Mouse (Mus musculus): ENCODE results near the gene Eif2ak4.

The Eif2ak4 gene

DNA sequence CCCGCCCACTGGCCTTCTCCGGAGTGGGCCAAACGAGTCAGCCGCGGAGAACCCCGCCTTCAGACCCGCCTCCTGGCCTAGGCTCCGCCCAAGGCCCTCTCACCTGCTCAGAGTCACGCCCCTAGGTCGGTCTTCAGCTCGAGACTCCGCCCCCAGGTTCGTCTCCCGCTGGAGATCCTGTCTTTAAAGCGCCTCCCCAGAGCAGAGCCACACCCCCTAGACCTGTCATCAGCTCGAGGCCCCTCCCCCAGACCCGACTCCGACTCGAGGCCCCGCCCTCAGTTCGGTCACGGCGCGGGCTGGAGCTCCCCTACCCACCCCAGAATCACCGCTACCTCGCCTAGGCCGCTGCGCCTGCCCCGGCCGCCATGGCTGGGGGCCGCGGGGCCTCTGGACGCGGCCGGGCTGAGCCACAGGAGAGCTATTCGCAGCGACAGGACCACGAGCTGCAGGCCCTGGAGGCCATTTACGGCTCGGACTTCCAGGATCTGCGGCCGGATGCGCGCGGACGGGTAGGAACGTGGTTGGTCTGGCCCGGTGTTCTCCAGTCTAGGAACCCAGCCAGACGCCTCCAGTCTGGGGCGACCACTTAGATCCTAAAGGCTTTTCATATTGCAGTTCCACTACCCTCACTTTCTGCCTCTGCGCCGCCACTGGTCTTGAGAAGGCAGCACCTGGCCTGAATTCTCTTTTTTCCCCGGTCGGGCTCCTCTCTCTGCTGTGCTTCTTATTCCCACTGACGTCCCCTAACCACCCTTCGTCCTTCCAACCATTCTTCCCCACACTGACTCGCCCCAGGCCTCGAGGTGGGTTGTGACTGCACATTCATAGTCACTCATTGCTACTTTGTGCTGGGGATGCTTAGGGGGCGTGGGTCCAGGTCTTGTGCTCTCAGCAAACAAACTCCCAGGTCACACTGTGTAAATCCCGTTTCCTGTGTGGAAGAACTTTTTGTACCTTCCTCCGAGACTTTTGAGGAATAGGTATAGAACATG lies at the start of gene Eif2ak4:
TSS of gene Eif2ak4 (plus strand) at position 278 of the 995 bp plus-strand sequence.
- DNase-seq (ENCODE audit: low read depth): peak; percentile 99

DNA sequence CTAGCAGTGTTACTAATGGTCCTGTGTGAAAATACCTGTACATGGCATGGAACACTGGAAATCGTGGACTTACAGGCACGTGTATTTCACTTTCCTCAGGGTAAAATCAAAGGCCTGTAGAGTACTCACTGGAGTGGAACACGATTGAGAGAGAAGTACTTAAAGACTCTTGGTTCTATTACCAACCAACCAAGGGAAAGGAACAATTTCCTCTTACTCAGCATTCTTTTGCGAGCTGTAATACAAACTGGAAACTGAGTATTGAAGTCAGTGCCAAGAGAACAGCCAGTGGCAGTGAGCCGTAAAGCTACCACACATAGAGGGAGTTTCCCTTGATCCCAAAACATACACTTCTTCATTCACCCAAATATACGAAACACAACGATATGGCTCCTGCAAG lies 47.1 kb upstream of the Eif2ak4 start:
- no peak for DNase-seq (ENCODE audit: low read depth)

DNA sequence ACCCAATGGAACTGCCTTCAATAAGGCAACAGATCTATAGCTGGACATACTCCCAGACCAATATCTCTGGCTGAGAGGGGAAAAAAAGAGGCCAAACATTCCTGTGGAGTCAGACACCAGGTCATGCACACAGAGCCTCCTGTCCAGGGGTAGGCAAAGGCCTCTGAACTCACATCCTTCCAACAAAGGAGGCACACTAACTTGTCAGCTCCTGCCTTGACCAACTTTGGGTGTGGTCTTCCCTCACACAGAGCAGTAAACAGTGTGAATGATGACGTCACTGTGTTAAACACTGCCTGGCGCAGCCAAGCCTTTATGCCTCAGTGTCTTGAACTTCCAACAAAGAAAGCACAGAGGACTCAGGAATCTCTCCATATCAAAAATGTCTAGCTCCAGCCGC lies 44.5 kb upstream of the Eif2ak4 start:
- DNase-seq (ENCODE audit: low read depth): no peak

DNA sequence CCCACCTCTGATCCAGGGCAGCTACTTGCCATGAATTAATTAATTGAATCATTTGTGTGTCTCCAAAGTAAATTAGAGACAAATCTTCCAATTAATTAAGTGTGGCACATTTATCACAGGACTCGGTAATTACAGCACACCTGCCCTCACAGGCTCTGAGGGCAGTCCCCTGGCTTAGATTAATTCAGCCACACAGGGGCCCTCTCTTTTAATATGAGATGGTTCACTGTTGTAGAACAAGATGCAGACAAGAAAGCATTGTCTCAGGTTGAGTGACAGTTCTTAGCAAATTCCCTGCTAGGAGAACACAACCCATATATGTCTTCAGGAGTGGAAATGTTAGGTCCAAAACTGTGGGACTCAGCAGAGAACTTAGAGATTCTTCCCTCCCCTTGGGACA lies 42.9 kb upstream of the Eif2ak4 start:
- no peak for DNase-seq (ENCODE audit: low read depth)

DNA sequence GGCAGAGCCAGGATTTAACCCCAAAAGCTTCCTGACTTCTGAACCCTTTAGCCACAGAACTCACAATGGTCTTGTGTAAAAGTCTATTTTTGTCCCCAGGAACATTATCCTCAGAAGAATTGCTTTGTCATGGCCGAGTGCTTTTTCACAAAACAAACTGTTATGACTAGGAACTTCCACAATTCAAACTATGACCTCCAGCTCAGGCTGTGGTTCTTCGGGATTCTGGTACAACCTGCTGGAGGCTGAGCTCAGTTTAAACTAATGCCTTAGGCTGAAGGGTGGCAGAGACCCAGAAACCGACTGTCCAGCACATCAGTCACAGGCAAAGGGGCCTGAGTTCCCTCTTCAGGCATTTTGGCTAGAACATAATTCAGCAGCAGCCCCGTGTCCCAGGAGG lies 34.9 kb upstream of the Eif2ak4 start:
- no peak for DNase-seq (ENCODE audit: low read depth)

DNA sequence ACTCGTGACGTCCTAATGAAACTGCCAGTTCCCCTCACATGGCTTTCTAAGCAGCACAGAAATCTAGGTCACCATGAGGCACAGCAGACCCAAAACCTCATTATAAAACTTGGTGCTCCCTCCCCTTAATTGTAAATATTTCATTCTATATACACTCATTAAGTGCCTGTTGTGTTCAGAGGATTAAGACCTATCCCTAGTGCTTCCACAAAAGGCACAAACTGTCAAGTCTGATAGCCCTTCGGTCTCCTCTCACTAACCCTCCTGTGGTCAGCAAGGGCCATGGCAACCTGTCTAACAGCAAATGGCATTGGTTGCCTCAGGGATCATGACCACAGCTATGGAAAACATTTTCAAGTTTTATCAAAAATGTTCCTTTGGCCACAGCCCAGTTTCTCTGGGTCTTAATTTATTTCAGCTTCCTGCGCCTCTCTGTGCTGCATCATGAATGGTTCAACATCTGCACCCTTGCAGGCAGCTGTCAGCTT lies 34.5 kb upstream of the Eif2ak4 start:
- no peak for DNase-seq (ENCODE audit: low read depth)

DNA sequence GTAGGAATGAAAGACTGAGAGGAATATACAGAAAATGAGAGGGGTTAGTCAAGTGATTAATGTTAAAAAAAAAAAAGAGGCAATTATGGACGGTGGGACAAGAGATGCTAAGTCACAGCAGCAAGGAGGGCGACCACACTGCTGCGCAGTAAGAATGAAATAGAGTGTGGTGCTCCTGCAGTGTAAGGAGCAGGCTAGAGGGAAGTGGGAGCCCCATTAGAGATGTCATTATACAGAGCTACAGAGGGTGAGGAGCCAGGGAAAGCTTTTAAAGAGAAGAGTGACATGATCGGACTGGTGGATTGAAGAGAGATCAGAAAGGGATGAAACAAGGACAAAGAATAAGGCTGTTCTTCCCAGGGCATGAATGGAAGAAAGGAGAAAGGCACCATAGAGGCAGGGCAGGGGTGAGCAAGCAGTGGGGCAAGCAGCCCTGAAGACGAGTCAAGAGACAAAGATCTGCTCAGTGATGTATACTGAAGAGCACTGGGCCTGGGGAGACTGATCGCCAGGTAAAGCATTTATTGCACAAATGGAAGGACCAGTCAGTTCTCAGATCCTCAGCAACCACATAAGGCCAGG lies 33.2 kb upstream of the Eif2ak4 start:
- DNase-seq (ENCODE audit: low read depth): no peak

DNA sequence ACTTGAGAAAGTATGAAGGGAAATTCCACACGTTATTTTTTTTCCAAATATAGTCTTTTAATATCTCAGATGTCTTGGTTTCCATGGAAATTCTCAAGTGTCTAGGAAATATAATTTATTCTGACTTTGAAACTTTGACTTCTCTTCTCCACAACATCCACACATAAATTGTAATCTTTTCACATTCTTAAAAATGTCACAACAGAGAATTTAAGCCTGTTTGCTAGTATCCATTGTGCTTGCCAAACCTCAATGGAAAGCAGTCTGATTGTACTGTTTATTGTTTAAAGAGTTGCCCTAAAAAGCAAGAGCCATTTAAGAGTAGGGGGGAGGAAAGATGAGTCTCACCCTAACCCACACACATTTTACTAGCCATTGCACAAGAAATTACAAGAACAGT lies 16.6 kb upstream of the Eif2ak4 start:
- DNase-seq (ENCODE audit: low read depth): no peak

DNA sequence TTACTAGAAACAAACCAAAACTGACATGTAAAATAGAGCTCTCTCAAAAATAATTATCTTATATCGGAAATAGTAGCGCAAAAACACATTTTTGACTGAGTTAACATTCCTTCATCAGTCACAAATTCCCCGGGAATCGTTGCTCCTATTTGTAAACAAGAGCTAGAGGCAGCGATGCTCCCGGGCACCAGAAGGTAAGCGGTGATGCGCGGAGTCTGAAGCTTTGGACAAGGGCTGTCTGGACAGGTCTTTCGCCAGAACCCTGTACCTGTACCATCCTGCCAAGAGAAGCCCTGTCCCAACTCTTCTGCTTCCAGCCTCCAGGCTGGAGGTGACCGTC lies 15.9 kb upstream of the Eif2ak4 start:
- no peak for DNase-seq (ENCODE audit: low read depth)

DNA sequence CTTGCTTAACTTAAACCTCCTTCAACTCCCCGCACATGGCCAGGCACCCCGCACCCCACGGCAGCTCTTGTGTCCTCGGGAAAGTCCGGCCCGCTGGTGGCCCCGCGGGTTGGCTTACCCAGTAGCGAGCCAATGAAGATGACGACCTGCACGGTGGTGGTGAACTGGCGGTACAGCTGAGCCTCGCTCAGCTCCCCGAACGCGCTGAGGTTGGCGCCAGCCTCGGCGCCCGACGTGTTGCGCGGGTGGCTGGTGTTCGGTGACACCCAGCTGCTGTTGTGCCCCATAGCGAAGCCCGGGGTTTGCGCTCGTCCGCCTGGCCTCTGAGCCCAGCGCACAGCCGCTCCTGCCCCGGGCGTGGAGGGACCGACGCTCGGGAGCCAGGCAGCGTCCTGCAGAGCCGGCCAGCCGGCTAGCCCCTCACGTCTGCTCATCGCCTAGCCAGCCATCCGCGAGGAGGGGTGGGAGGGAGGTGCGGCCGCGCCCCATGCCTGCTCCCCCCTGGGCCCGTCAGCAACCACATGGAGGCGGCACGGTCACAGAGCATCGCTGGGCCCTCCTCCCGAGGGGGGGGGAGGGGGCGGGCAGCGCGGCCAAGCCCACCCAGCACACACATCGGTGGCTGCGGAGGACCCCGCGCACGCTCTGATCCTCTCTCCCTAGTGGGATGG lies 15.4 kb upstream of the Eif2ak4 start, which contains the start of gene Gpr176:
TSS of gene Gpr176 (minus strand) at position 519 of the 671 bp plus-strand sequence.
- DNase-seq (ENCODE audit: low read depth): no peak

DNA sequence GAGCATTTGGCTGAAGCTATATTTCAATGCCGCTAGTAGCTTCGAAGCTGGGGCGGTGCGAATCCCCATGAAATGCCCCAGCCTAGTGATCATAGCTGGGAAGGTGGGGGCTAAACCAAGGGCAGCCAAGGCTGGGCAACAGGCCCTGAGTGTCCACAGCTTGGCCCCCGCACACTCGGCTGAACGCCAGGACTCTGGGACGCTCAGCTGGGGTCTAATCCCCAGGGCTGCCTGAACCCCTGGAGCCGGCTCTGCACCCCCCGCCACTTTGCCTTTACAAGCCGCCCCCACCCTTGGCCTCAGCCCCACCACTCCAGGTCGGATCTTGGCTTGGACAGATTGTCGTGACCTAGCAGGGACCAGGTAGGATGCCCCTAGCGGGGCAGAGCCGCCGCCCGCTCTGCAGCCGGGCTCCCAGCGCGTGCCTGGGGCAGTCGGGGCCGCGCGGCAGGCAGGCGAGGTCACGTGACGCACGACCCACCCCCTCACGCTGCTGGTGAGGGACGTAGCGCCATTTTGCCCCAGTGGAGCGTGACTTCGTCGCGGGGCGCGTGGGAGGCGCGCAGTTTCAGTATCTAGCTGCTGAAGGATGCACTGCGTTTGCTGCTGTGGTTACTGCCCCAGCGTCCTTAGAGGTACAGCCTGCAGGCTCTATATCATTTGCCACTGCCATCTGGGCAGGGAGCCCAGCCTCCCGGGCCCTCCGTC lies 14.7 kb upstream of the Eif2ak4 start:
- no peak for DNase-seq (ENCODE audit: low read depth)

DNA sequence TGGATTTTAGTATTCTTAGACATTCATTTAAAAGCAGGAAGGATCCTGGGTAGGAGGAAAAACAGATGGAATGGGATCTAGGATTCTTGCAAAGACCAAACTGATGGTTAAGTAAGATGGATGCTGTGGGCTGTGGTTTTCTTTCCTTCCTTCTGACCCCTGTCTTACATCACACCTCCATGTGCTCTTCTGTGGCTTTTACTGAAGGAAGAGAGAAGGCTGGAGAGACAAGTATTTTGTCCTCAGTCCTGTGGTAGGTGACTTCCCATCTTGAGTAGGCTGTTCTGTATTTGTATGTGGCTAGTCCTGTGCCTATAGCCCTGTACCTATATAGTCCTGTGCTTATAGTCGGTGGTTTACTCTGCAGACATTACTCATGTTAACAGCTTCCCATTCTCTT lies 12.9 kb upstream of the Eif2ak4 start:
- no peak for DNase-seq (ENCODE audit: low read depth)

DNA sequence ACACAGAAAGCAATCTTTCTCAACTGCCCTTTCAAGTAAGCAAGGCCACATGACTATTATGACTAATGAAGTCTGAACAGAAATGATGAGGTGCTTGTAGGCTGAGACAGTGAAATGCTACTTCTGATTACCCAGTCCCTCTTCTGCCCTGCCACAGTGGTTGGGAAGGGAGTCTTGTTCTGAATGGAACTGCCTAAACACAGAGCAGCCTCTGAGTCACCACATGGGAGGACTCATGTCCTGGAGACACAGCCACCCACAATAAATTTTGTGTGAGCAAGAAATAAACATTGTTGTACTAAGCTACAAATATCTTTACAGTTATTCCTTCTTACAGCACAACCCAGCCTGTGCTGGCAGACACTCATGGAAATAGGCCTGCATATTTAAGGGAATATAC lies 12.5 kb upstream of the Eif2ak4 start:
- DNase-seq (ENCODE audit: low read depth): no peak

DNA sequence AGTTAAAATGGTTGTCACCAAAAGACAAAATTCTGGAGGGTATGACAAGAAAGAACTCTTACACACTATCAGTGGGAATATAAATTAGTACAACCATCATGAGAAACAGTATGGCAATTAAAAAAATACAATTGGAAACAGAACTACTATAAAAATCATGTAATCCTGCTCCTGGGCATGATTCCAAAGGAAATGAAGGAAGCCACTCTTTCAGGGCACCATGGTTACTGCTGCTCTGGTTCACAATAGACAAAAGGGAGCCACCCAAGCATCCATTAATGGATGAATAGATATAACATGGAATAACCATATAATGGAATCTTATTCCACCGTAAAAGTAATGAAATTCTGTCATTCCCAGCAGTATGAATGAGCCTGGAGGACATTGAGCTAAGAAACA lies 8.7 kb upstream of the Eif2ak4 start:
- no peak for DNase-seq (ENCODE audit: low read depth)

DNA sequence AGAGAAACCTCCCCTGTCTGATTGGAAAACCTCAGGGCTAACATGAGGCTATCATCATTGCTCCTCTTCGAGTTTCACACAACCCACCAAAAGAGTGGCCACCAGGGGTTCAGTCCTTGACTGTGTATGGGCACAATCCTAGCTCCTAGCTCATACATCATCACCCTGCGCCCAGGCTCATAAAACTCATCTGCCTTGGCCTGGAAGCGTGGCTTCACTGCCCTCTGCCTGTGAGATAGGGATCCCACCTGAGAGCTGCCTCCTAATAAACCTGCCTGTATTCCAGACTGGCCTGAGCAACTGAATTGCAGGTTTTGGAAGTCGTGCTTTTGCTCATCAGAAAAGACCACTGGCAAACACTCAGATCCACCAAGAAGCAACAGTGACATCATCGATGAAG lies 5.0 kb upstream of the Eif2ak4 start:
- DNase-seq (ENCODE audit: low read depth): no peak

DNA sequence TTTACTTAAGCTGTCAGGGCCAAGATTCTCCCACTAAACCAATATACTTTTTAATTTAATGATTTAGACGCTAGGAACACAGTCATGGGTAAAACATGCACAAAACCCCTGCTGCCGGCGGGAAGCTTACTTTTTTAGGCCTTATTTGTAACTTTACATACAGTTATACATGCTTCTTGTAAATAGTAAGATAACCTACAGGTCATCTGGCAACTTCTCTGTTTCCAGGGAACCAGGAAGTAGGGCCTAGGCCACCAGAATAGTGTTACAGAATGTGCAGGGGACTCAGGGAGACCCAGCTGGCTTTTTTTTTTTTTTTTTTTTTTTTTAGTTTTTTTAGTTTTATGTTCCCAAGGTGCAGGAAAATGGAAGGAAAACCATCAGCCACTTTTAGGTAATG lies 1.2 kb downstream of the Eif2ak4 start:
- DNase-seq (ENCODE audit: low read depth): no peak

DNA sequence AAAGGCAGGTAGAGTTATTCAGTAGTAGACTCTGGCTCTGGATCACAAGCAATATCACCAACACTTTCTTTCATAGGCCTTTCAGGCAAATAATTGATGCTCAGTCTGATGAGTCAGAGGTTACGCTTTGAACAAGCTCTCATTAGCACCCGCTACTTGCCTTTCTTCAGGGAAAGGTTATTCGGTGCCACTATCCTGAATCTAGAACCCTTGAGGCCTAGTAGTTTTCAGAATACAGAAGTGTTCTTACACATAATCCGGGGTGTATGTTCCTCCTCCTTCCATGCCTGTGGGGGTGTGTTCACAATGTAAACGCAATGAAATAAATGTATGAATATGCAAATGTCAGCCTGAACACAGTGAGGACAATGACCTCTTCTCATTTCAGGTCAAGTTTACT lies 1.7 kb downstream of the Eif2ak4 start:
- no peak for DNase-seq (ENCODE audit: low read depth)

DNA sequence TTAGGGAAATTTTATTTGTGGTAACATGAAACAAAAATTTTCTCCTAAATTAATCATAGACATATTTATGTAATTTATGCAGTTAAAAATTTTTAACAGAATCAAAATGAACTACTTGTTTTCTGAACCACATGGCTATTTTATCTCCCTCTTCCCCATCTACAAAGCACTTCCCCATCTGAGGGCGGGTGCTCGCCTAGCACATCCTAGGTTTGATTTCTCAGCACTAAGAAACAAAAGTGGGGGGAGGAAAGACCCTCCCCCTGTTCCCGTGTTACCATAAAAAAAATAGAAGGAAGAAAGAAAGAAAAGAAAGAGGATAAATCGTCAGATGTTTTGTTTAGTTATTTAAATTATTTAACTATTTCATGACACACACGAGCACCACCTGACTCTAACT lies 2.8 kb downstream of the Eif2ak4 start:
- no peak for DNase-seq (ENCODE audit: low read depth)

DNA sequence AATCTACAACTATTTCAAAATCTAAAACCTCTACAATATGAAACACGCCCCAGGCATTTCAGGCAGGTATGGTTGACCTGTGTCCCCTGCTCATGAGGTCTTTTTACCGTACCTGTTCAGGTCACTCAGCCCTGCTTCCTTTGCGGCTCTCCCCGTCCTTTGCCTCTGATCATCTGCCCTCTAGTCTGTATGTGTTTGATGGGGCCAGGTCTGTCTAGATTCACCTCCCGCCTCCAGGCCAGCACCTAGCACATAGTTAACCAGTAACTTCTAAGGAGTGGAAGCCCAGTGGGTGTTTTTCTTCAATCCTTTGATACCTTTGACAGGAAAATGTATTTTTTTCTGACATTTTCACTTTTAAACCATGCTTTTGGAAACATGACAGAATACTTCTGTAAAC lies 11.3 kb downstream of the Eif2ak4 start:
- DNase-seq (ENCODE audit: low read depth): no peak

DNA sequence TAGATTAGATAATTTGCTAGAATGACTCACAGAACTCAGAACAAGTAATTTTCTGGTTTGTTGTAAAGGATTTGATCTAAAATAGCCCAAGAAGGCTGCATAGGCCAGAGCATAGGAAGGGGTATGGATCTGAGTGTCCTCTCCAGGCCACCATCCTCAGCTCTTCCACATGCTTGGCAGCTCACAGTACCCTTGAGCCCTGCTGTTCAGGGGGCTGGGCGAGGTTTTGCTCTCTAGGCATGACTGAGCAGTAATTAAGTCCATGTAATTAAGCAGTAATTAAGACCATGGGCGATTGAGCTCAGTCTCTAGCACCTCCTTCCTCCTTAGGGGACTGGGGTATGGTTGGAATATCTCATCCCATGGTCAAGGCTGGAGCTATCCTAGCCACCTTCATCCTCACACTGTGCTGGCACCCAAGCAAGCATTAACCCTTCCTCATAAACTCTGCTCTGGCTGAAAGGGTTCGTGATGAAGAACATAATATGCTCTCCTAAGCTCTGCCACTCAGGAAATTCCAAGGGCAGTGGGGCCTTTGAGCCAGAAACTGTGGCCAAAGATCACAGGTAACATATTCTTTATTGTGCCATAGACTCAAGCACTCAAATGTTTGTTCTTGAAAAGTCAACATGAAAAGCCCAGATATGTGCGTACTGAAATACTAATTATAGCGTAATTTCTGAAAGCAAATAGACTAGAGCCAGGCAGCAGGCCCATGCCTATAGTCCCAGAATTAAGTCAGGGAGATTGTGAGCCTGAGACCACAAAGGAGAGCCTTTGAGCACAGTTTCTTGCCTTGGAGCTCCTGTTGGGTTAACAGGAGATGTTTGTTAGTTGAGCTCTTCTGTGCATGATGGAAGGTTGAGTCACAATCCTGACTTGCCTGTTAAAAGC lies 13.7 kb downstream of the Eif2ak4 start:
- no peak for DNase-seq (ENCODE audit: low read depth)

DNA sequence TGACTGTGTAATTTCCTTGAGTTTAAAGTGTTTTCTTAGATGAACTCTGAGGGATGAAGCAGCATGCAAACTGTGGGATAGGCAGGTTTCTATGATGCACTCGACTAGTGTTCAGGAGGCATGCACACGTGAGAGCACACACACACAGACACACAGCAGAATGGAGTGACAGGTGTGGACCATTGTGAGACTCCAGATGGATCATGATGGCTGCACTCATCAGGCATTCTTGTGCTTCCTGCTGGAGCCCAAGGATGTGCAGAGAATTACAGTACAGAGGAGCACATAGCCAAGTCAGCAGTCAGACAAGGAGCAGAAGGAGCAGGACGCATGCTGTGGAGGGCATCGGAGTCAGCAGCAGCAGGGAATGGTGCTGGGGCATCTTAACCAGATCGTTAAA lies 15.9 kb downstream of the Eif2ak4 start:
- no peak for DNase-seq (ENCODE audit: low read depth)
